Mouse (Mus musculus) embryo, embryonic 10.5 days (tissue): Measurements from ENCODE around the gene Ptov1.
"Not testable (repeated sequence)": the region's sequence is repeated elsewhere in the genome, so short reads cannot be mapped to it uniquely, and the experiment has no call there.

Experiments
- DNase-seq: peaks from one replicate; pipeline ENCODE4 v3.0.0-alpha.2; 2015; ENCODE audit warnings: low spot score

Gene Ptov1

DNA sequence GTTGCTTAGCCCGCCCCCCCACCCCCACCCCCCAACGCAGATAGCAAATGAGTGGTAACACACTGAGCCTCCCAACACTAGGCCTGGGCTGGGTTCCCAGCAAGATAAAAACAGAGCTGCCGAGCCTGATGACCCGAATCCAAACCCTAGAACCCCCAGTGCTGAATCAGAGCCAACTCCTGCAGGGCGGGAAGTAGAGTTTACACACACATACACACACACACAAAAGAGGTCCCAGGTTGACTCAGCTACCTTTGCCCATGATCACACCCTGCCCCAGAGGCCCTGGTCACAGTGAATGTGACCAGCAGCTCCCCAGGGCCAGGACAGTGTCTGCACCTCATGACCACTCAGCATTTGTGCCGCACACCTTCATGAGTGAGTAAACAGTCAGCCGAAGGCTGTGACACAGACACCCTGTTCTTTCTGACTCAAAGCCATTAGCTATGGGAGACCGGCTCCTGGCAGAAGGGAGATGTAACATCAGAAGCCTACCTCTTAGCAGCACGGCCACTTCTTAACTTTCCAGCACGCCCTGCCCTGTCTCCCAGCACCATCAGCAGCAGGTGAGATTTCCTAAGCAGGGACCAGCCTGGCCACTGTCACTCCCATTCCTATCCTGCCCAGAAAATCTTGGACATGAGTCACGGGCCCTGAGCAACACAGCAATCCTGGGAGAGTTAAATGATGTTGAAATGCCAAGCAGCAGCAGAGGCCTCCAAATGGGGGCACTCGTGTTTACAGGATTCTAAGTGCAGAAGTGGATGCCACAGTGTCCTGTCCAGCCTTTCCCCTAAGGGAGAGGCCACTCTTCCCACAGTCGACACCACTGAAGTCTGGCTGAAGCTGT lies 18.9 kb upstream of the Ptov1 start:
- DNase-seq, result no peak

GRCm38 (mm10) chr7:44886964-44887363 lies 17.4 kb upstream of the Ptov1 start:
- no peak for DNase-seq

DNA sequence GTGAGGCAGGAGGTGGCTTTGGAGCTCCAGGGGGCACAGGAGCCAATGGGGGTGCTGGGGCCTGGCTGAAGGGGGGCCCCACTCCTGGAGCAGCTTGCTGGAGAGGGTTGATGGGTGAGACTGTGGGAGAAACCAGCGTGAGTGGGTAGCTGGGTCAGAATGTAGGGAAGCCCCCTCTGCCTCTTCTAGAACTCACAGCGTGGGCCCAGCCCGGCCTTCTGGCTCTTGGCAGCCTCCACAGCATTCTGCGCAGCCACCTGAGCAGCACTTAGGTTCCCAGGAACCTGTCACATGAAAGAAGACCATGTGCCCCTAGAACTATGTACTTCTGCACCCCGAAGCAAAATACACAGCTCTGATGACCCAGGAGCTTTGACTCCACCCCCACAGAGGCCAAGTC lies 15.0 kb upstream of the Ptov1 start:
- no peak for DNase-seq

GRCm38 (mm10) chr7:44883036-44883435 lies 13.4 kb upstream of the Ptov1 start:
- no peak for DNase-seq

- no peak for DNase-seq
Measured at GRCm38 (mm10) chr7:44877833-44878232, 8.2 kb upstream of the Ptov1 start.

GRCm38 (mm10) chr7:44871774-44872173 lies 2.2 kb upstream of the Ptov1 start:
- DNase-seq, result not testable (repeated sequence)

DNA sequence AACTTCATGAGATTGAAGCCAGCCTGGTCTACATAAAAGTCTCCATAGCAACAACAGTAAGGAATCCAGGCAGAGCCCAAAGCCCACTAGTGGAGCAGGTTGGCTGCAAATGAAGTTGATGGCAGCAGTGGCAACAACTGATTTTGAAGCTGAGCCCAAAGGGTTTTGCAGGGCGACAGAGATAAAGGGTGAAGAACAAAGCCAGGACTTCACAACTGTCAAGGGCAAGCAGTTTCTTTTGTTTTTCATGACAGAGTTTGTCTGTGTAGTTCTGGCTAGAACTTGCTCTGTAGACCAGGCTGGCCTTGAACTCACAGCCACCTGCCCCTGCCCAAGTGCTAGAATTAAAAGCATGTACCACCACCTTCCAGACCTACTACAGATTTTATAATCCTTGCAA lies 1.6 kb upstream of the Ptov1 start:
- no peak for DNase-seq

- DNase-seq, result no peak
Measured at GRCm38 (mm10) chr7:44870614-44871013, 1.0 kb upstream of the Ptov1 start.

DNA sequence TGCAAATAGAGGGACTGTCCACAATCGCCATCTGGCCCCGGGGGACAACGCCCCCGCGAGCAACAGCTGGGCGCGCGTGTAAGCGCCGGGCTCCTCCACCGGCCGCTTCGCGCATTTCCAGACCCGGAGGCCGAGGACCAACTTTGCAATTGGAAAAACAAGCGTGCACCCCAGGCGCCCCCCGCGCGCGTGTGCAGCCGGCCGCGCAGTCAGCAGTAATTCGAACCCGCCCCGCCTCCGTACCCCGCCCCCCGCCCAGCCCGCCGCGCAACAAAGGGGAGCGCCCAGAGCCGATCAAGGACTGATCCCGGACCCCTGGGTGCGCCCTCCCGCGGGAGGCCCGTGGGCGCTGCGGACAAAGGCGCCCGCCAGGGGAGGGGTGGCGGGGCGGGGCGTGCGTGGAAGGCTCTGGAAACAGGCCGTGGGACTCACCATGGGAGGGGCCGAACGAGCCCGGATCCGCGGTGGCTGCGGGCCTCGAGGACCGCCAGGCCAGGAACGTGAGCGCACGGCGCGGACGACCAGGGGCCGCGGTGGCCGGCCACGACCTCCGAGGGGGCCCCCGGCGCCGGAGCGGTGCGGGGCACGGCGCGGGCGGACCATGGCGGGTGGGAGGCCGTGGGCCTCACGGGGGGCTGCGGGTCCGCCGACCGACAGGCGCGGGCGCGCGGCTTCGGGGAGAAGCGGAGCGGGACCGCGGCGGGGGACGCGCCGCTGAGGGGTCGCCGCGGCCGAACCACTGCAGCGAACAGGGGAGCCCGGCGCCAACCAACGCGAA lies 480 bp downstream of the Ptov1 start:
- peak; percentile 67 for DNase-seq

- DNase-seq, result peak; percentile 22
Measured at GRCm38 (mm10) chr7:44868465-44868864, 1.1 kb downstream of the Ptov1 start.

GRCm38 (mm10) chr7:44867802-44868201 lies 1.8 kb downstream of the Ptov1 start:
- no peak for DNase-seq

DNA sequence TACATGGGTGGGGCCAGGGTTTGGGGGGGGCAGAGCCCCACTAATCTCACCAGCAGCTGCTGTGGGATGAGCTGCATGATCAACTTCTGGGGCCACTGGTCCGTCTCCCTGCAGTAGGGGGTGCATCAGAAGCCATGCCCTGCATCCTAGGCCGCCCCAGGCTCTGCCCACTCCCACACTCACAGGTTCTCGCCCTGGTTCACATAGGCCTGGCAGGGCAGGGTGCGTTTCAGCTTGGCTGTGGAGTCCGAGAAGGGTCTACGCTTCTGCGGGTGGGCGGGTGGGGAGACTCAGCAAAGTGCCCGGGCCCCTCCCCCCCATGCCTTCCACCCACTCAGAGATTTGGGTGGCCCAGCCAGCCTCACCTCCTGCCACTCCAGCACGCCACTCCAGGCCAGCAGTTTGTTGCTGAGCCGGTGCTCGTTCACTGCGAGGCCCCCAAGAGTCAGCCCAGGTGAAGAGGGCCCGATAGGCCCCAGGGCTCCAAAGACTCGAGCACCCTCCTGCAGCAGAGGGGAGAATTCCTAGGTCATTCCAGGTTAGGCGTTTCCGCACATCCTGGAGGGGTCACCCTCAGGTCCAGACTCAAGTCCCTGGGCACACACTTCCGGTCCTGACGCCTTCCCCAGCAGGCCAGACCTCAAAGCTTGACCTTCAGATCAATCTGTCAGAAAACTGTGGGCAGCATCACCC lies 2.4 kb downstream of the Ptov1 start:
- no peak for DNase-seq

DNA sequence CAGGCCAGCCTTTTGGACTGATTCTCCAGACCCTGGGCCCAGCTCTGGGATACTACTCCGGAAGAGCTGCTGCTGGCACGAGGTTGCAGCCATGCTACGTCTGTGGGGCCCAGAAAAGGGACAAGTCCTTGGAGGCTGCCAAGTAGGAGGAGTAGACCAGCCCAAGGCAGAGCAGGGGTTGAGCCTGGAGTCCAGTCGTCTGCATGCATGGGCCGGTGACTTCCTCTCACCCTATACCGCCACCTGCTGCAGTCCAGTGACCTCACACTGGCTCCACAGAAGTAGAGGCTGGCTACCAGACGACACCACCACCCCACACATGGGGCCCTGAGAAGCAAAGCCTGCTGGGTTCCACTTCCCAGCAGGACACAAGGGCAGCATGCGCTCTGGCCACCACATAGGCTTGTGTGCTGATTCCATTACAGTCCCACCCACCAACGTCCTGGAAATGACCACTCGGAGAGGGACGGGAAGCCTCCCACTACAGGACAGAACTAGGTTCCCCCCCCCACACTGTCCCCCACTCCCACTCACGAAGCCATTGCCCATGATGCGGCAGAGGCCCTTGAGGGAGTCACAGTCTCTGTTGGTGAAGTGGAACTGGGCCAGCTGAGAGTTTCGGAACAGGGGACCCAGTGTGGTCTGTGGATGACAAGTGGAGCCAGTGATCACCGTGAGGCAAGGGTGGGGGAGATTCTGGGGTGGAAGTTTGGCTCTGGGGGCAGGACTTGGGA lies 3.1 kb downstream of the Ptov1 start:
- no peak for DNase-seq

DNA sequence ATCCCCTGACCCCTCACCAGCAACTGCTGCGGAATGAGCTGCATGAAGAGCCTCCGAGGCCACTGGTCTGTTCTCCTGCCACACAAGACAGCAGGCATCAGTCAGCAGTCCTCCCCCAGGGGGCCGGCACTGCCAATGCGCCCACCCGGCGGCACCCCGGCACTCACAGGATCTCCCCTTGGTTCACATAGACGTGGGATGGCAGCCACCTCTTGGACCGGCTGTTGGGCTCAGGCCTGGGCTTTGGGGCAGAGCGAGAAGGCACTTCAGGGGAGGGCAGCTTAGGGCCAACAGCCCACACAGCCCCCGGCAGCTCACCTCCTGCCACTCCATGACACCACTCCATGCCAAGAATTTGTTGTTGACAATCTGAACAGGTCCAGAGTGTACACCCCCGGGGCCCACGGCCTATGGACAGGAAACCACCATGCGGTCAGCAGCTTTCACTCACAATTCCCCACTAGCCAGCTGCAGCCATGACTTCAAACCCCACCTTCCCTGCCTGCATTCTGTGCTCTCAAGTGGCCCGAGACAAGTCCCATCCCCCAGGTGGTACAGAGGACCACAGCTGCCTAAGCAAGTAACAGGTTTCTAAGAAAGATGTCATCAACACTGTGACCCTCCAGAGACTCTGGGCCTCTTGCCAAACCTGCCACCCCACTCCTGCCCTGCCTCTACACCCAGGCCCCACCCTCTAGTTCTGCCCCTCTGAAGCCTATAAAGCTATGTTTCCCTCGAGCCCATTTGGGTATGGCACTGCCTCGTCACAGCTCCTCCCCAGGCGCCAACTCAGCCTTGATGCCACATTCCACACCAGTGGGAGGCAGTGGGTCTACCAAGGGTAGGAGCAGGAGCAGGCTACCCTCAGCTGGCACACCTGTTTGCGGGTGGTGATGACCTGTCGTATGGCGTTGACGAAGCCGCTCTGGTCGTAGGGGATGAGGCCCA lies 4.7 kb downstream of the Ptov1 start:
- no peak for DNase-seq

GRCm38 (mm10) chr7:44863982-44864494 lies 5.5 kb downstream of the Ptov1 start:
- no peak for DNase-seq

GRCm38 (mm10) chr7:44863210-44863609 lies 6.4 kb downstream of the Ptov1 start:
- DNase-seq, result no peak

DNA sequence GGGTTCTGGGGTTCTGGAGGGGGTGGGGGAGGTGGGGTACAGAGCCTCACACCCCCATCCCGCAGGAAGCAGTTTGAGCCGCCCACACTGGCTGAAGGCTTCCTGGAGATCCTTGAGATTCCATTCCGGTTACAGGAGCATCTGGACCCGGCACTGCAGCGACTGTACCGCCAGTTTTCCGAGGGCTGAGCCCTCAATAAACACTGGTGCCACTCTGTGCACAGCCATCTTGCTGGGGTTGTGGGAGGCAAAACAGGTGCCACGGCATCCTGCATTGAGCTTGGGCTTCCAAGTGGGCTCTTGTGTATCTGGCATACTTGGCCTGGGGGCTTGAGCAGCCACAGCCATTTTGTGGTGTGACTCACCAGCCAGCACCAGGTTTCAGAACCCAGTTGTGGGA lies 7.2 kb downstream of the Ptov1 start:
- DNase-seq, result no peak

- no peak for DNase-seq
Measured at GRCm38 (mm10) chr7:44861429-44861816, 8.2 kb downstream of the Ptov1 start.

DNA sequence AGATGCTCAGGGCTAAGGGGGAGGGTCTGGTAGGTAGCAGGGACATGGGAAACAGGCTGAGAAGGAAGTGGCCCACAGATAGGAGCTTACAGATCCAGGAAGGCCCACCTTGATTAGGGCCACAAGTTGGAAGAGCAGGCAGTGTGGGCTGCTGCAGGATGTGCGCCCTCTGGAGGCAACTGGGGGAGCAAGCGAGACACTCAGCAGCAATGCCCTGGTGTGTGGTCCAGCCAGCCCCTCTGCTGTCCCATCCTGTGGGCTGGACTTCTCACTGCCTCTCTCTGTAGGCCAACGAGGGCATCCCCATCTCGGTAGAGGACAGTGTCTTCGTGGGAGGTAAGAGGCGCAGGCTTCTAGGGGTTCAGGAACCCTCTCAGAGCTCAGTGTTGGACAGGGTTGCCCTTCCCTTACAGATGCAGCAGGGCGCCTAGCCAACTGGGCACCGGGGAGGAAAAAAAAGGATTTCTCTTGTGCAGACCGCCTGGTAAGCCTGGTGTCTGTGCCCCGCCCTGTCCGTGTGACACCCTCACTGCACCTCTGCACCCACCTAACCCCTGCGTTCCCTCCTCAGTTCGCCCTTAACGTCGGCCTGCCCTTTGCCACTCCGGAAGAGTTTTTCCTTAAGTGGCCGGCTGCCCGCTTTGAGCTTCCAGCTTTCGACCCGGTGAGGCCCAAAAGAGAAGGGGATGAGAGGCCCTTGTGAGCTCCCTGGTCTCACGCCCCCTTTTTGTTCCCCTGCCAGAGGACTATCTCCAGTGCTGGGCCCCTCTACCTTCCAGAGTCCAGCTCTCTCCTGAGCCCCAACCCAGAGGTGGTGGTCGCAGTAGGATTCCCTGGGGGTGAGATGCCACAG lies 8.8 kb downstream of the Ptov1 start:
- DNase-seq, result peak; percentile 84

DNA sequence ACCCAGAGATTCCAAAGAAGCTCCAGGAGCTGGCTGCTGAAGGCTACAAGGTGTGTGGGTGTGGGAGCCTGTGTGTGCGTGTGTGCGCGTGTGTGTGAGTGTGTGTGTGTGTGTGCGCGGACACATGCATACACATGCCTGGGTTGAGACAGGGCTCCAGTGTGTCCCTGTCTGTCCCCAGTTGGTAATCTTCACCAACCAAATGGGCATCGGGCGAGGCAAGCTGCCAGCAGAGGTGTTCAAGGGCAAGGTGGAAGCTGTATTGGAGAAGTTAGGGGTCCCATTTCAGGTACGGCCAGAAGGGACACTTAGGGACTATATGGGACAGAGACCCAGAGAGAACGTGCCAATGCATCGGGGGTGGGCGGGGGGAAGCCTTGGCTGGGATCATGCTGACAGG lies 9.7 kb downstream of the Ptov1 start:
- no peak for DNase-seq
